Mouse (Mus musculus) inflammation-experienced regulatory T-cells, adult 6 months (primary cell): ENCODE data around the gene Fkbp1a. TPM values are rescaled to one million over a fixed set of nuclear protein-coding genes. Genes with fewer than 3 reads are reported as not detected.

Experiments
- ATAC-seq: one replicate; pipeline ENCODE4 v1.8.0; 2017
- polyA plus RNA-seq, 3 experiments: library from polyadenylated mRNA; unstranded; fragments of 100-300 nt; shearing (Covaris generic); gene quantifications; one replicate each; pipeline ENCODE4 v1.2.1; 2017

Fkbp1a gene
- polyA plus RNA-seq, 3 experiments from 2014 or later, result 214 to 399 (median 264) TPM

- ATAC-seq, result no peak
Observed at GRCm38 (mm10) chr2:151609974-151610373, 67.7 kb downstream of the Fkbp1a start.

Other genes starting within 250 kb of the Fkbp1a start
- not detected for gene 4921509C19Rik, start 66.3 kb upstream of the Fkbp1a start, polyA plus RNA-seq
- 100 to 1,000 TPM; 119 to 162 (median 150) TPM for gene Nsfl1c, start 48.3 kb upstream of the Fkbp1a start, polyA plus RNA-seq
- 100 to 1,000 TPM in 1 of 3 experiments, 10 to 100 TPM in 2; 81.9 to 119 (median 91.2) TPM for gene Sdcbp2, start 30.1 kb downstream of the Fkbp1a start, polyA plus RNA-seq
- not detected for gene Snph, start 90.1 kb downstream of the Fkbp1a start, polyA plus RNA-seq
- not detected for gene Rad21l, start 126.0 kb downstream of the Fkbp1a start, polyA plus RNA-seq
- gene Tmem74b, start 159.5 kb downstream of the Fkbp1a start, polyA plus RNA-seq, result not detected
- gene Psmf1, start 201.7 kb downstream of the Fkbp1a start, polyA plus RNA-seq, result 10 to 100 TPM; 67.0 to 79.2 (median 76.2) TPM